Mouse (Mus musculus): ENCODE measurements around the gene D430042O09Rik. TPM values are rescaled to one million over a fixed set of nuclear protein-coding genes. Genes with fewer than 3 reads are reported as not detected.

D430042O09Rik gene
- polyA plus RNA-seq, 2 experiments: 2.2 TPM

- no peaks in the 10 kb centered on the region for H3K36me3 ChIP-seq (replicated peaks; ENCODE audit: control insufficient read depth, insufficient read depth, low read depth)
- 64% methylated on average over 6 of the region's 6 CpGs for WGBS (ENCODE audit: insufficient replicate concordance)
- no peak overlapping the region for H3K9ac ChIP-seq (replicated peaks)
- no peaks in the 10 kb centered on the region for H3K4me1 ChIP-seq (replicated peaks; ENCODE audit: control insufficient read depth in 2 of 2, insufficient read depth in 2 of 2, low read length in 1 of 2)
- H3K4me2 ChIP-seq (ENCODE audit: low read depth): no peak overlapping the region
- no peak for DNase-seq (ENCODE audit: low read depth in 3 of 3, low spot score in 3 of 3)
- no peaks in the 10 kb centered on the region for H3K27me3 ChIP-seq (ENCODE audit: control insufficient read depth, insufficient read depth, low read length)
- ATAC-seq (ENCODE audit: insufficient read depth): no peak
- H3K9me3 ChIP-seq (ENCODE audit: control insufficient read depth, low read length): no peaks in the 10 kb centered on the region
- no peak for TF ChIP-seq CTCF (IDR thresholded peaks at IDR 0.05; ENCODE audit: low read depth)
- TF ChIP-seq EP300 (IDR thresholded peaks at IDR 0.05; ENCODE audit: low read depth): no peak
- no peak overlapping the region for H3K4me3 ChIP-seq (ENCODE audit: insufficient read depth in 1 of 2, low read depth in 2 of 2, low read length in 2 of 2)
- H3K27ac ChIP-seq: no peak overlapping the region
These were observed 164.5 kb downstream of the D430042O09Rik start for GRCm38 (mm10) chr7:125872202-125872580.

- Histone ChIP-seq H3K4me2 (ENCODE audit: low read depth) (no peak overlapping the region), H3K27me3 (ENCODE audit: control insufficient read depth, insufficient read depth, low read length) (no peaks in the 10 kb centered on the region), H3K9ac (replicated peaks) (no peak overlapping the region), H3K9me3 (ENCODE audit: control insufficient read depth, low read length) (no peaks in the 10 kb centered on the region), H3K27ac (no peak overlapping the region), H3K36me3 (replicated peaks; ENCODE audit: control insufficient read depth, insufficient read depth, low read depth) (no peaks in the 10 kb centered on the region), H3K4me1 (replicated peaks; ENCODE audit: control insufficient read depth in 2 of 2, insufficient read depth in 2 of 2, low read length in 1 of 2) (no peaks in the 10 kb centered on the region), H3K4me3 (ENCODE audit: insufficient read depth in 1 of 2, low read depth in 2 of 2, low read length in 2 of 2) (no peak overlapping the region)
- no peak for ATAC-seq (ENCODE audit: insufficient read depth)
- DNase-seq (ENCODE audit: low read depth in 3 of 3, low spot score in 3 of 3): no peak
- TF ChIP-seq EP300 (IDR thresholded peaks at IDR 0.05; ENCODE audit: low read depth) (no peak), CTCF (IDR thresholded peaks at IDR 0.05; ENCODE audit: low read depth) (no peak)
- 59% methylated on average over 3 of the region's 3 CpGs for WGBS (ENCODE audit: insufficient replicate concordance)
These were observed 165.2 kb downstream of the D430042O09Rik start for GRCm38 (mm10) chr7:125872874-125873273.

- no peaks in the 10 kb centered on the region for H3K36me3 ChIP-seq (replicated peaks; ENCODE audit: control insufficient read depth, insufficient read depth, low read depth)
- H3K9ac ChIP-seq (replicated peaks): no peak overlapping the region
- H3K4me3 ChIP-seq (ENCODE audit: insufficient read depth in 1 of 2, low read depth in 2 of 2, low read length in 2 of 2): no peak overlapping the region
- TF ChIP-seq CTCF (IDR thresholded peaks at IDR 0.05; ENCODE audit: low read depth) (no peak), EP300 (IDR thresholded peaks at IDR 0.05; ENCODE audit: low read depth) (no peak)
- H3K9me3 ChIP-seq (ENCODE audit: control insufficient read depth, low read length): no peaks in the 10 kb centered on the region
- WGBS (ENCODE audit: insufficient replicate concordance): 68% methylated on average over 6 of the region's 6 CpGs
- no peak overlapping the region for H3K4me2 ChIP-seq (ENCODE audit: low read depth)
- no peaks in the 10 kb centered on the region for H3K4me1 ChIP-seq (replicated peaks; ENCODE audit: control insufficient read depth in 2 of 2, insufficient read depth in 2 of 2, low read length in 1 of 2)
- DNase-seq (ENCODE audit: low read depth in 3 of 3, low spot score in 3 of 3) (no peak), ATAC-seq (ENCODE audit: insufficient read depth) (no peak)
- H3K27ac ChIP-seq: no peak overlapping the region
- no peaks in the 10 kb centered on the region for H3K27me3 ChIP-seq (ENCODE audit: control insufficient read depth, insufficient read depth, low read length)
These were observed 166.3 kb downstream of the D430042O09Rik start for GRCm38 (mm10) chr7:125873971-125874495.

- no peak overlapping the region for H3K27ac ChIP-seq
- WGBS (ENCODE audit: insufficient replicate concordance): 22% methylated on average over 4 of the region's 4 CpGs
- TF ChIP-seq CTCF (IDR thresholded peaks at IDR 0.05; ENCODE audit: low read depth): no peak
- TF ChIP-seq EP300 (IDR thresholded peaks at IDR 0.05; ENCODE audit: low read depth): no peak
These were observed 170.4 kb downstream of the D430042O09Rik start for GRCm38 (mm10) chr7:125878040-125878439.

GRCm38 (mm10) chr7:125883232-125883631, 175.5 kb downstream of the D430042O09Rik start:
- Histone ChIP-seq H3K36me3 (replicated peaks; ENCODE audit: control insufficient read depth, insufficient read depth, low read depth) (no peaks in the 10 kb centered on the region), H3K27ac (no peak overlapping the region), H3K4me2 (ENCODE audit: low read depth) (no peak overlapping the region), H3K27me3 (ENCODE audit: control insufficient read depth, insufficient read depth, low read length) (no peaks in the 10 kb centered on the region), H3K4me1 (replicated peaks; ENCODE audit: control insufficient read depth in 2 of 2, insufficient read depth in 2 of 2, low read length in 1 of 2) (no peaks in the 10 kb centered on the region), H3K9ac (replicated peaks) (no peak overlapping the region), H3K9me3 (ENCODE audit: control insufficient read depth, low read length) (no peaks in the 10 kb centered on the region), H3K4me3 (ENCODE audit: insufficient read depth in 1 of 2, low read depth in 2 of 2, low read length in 2 of 2) (no peak overlapping the region)
- 58% methylated on average over 2 of the region's 2 CpGs for WGBS (ENCODE audit: insufficient replicate concordance)
- ATAC-seq (ENCODE audit: insufficient read depth) (no peak), DNase-seq (ENCODE audit: low read depth in 3 of 3, low spot score in 3 of 3) (no peak)
- TF ChIP-seq EP300 (IDR thresholded peaks at IDR 0.05; ENCODE audit: low read depth): no peak
- no peak for TF ChIP-seq CTCF (IDR thresholded peaks at IDR 0.05; ENCODE audit: low read depth)

More at GRCm38 (mm10) chr7:125878040-125878439, 170.4 kb downstream of the D430042O09Rik start:
- ATAC-seq (ENCODE audit: insufficient read depth) (no peak), DNase-seq (ENCODE audit: low read depth in 3 of 3, low spot score in 3 of 3) (no peak)
- Histone ChIP-seq H3K9me3 (ENCODE audit: control insufficient read depth, low read length) (no peaks in the 10 kb centered on the region), H3K36me3 (replicated peaks; ENCODE audit: control insufficient read depth, insufficient read depth, low read depth) (no peaks in the 10 kb centered on the region), H3K4me3 (ENCODE audit: insufficient read depth in 1 of 2, low read depth in 2 of 2, low read length in 2 of 2) (no peak overlapping the region), H3K4me2 (ENCODE audit: low read depth) (no peak overlapping the region), H3K27me3 (ENCODE audit: control insufficient read depth, insufficient read depth, low read length) (no peaks in the 10 kb centered on the region), H3K9ac (replicated peaks) (no peak overlapping the region), H3K4me1 (replicated peaks; ENCODE audit: control insufficient read depth in 2 of 2, insufficient read depth in 2 of 2, low read length in 1 of 2) (no peaks in the 10 kb centered on the region)
